Mouse (Mus musculus) layer of hippocampus, adult 8-10 months (tissue): ENCODE results near the gene Gm11116. TPM values are rescaled to one million over a fixed set of nuclear protein-coding genes. Genes with fewer than 3 reads are reported as not detected.
"Not testable (repeated sequence)": the region's sequence is repeated elsewhere in the genome, so short reads cannot be mapped to it uniquely, and the experiment has no call there.

ENCODE experiments used
- DNase-seq, 2 experiments: peaks; one replicate each; pipeline ENCODE4 v3.0.0; 2022; ENCODE audit warnings: low spot score in 2 of 2
- total RNA-seq, 4 experiments: library from RNA; stranded (reverse); gene quantifications; 2 replicates each; pipeline ENCODE4 v1.2.4; 2022

Gene Gm11116
- total RNA-seq, result not detected

DNA sequence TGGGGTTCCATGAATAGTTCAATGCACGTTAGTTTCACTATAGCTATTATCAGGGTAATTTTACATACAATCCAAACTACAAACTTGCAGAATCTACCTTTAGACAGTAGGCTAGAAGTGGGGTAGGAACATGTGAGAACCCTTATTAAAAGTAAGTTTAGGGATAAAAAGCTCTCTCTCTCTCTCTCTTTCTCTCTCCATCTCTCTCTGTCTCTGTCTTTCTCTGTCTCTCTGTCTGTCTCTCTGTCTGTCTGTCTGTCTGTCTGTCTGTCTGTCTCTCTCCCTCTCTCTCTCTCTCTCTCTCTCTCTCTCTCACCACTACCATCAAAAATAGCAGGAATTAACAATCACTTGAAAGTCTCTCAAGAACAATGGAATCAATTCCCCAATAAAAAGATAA, at the start of gene Gm11116:
Gm11116 (minus strand) TSS at position 101 of the 400 bp plus-strand sequence.
- DNase-seq, result no peak

- DNase-seq, result no peak
Measured at GRCm38 (mm10) chr5:88153999-88154398, 42.7 kb upstream of the Gm11116 start, which contains the start of gene Gm11115. Gene Gm11115 (minus strand): TSS chr5:88154099.

- not testable (repeated sequence) for DNase-seq
Measured at GRCm38 (mm10) chr5:88086256-88086655, 25.1 kb downstream of the Gm11116 start, which contains the start of gene Smr2. Gene Smr2 (plus strand): TSS chr5:88086556.

Other genes starting within 250 kb of the Gm11116 start
- gene Odam, start 226.5 kb downstream of the Gm11116 start, total RNA-seq, result not detected
- gene Csn3, start 186.0 kb downstream of the Gm11116 start, total RNA-seq, result not detected
- not detected for gene 2310003L06Rik, start 142.1 kb downstream of the Gm11116 start, total RNA-seq
- not detected for gene Gm28434, start 142.0 kb downstream of the Gm11116 start, total RNA-seq
- gene Cabs1, start 132.1 kb downstream of the Gm11116 start, total RNA-seq, result not detected
- gene Smr3a, start 109.0 kb downstream of the Gm11116 start, total RNA-seq, result not detected
- not detected for gene Smr2, start 25.0 kb downstream of the Gm11116 start, total RNA-seq
- not detected for gene Gm11115, start 42.6 kb upstream of the Gm11116 start, total RNA-seq
- gene Gm7714, start 157.4 kb upstream of the Gm11116 start, total RNA-seq, result not detected
- not detected for gene Prol1, start 205.8 kb upstream of the Gm11116 start, total RNA-seq